Comparison of ENCODE assay signal across 12 mouse cellular contexts in genomic region chr1:137571190-137571904, GRCm38 (mm10).
DNase-seq lines count a peak whose midpoint lies in the region; ATAC-seq and TF ChIP-seq lines count a peak whose summit lies in the region.
"Had no signal": no experiment of that assay in that cellular context is flagged by ENCODE, and none has a peak within 500 bp of the region (broad histone marks: within the 10 kb centered on the region; RNA-seq: fewer than 3 reads in every experiment).

No protein-coding gene starts in this region.

- H3K9ac ChIP-seq in heart, adult 2 months (ENCODE audit: low read depth, low read length), result no peak overlapping the region
- H3K9ac ChIP-seq in heart, embryonic 11.5 days (ENCODE audit: low read depth, low read length), result no peak overlapping the region
- no peak overlapping the region for H3K9ac ChIP-seq in intestine, embryonic 16.5 days (ENCODE audit: low read depth, low read length)
- H3K9ac ChIP-seq: neural tube, embryonic 12.5 days; stomach, embryonic 15.5 days had no signal

- no peaks in the 10 kb centered on the region; the same call in 1 of the 2 replicates for H3K36me3 ChIP-seq in heart, adult 2 months (ENCODE audit: control insufficient read depth, insufficient read depth, low read length)
- no peaks in the 10 kb centered on the region for H3K36me3 ChIP-seq in heart, embryonic 11.5 days (ENCODE audit: control insufficient read depth, insufficient read depth, low read length)
- H3K36me3 ChIP-seq in intestine, embryonic 16.5 days (ENCODE audit: control insufficient read depth, insufficient read depth, low read length), result no peaks in the 10 kb centered on the region
- H3K36me3 ChIP-seq: G1E; midbrain, embryonic 10.5 days; neural tube, embryonic 12.5 days; stomach, embryonic 15.5 days had no signal

- no peak for TF ChIP-seq CTCF in heart, adult 2 months (IDR thresholded peaks at IDR 0.05)

- WGBS in heart, adult 2 months, result 55% methylated on average over 4 of the region's 4 CpGs
- WGBS in heart, embryonic 11.5 days (ENCODE audit: insufficient replicate concordance), result 64% methylated on average over 4 of the region's 4 CpGs
- 69% methylated on average over 4 of the region's 4 CpGs for WGBS in intestine, embryonic 16.5 days

- TF ChIP-seq POLR2A in heart, adult 2 months (IDR thresholded peaks at IDR 0.05; ENCODE audit: insufficient read depth, low read depth, low read length), result no peak

- no peak overlapping the region for H3K27ac ChIP-seq in heart, adult 2 months
- H3K27ac ChIP-seq in heart, embryonic 11.5 days (ENCODE audit: low read depth, low read length), result no peak overlapping the region
- H3K27ac ChIP-seq in intestine, embryonic 16.5 days (ENCODE audit: low read length), result no peak overlapping the region
- H3K27ac ChIP-seq: midbrain, embryonic 10.5 days; neural tube, embryonic 12.5 days; stomach, embryonic 15.5 days had no signal

- no peaks in the 10 kb centered on the region for H3K27me3 ChIP-seq in heart, adult 2 months (ENCODE audit: control insufficient read depth, insufficient read depth, low read length)
- H3K27me3 ChIP-seq in heart, embryonic 11.5 days (ENCODE audit: control insufficient read depth, insufficient read depth, low read length), result no peaks in the 10 kb centered on the region
- no peaks in the 10 kb centered on the region for H3K27me3 ChIP-seq in intestine, embryonic 16.5 days (replicated peaks; ENCODE audit: control insufficient read depth, insufficient read depth, low read length)
- H3K27me3 ChIP-seq: neural tube, embryonic 12.5 days; stomach, embryonic 15.5 days had no signal

- no peak overlapping the region for H3K4me3 ChIP-seq in heart, adult 2 months
- H3K4me3 ChIP-seq in heart, embryonic 11.5 days (ENCODE audit: low read depth, low read length), result no peak overlapping the region
- H3K4me3 ChIP-seq in intestine, embryonic 16.5 days (ENCODE audit: low read length), result no peak overlapping the region
- H3K4me3 ChIP-seq: midbrain, embryonic 10.5 days; neural tube, embryonic 12.5 days; stomach, embryonic 15.5 days had no signal

- intact Hi-C loops in heart, adult 2 months (cut with DNase I), result no loop called here

- no peak overlapping the region for H3K4me2 ChIP-seq in heart, embryonic 11.5 days
- no peak overlapping the region for H3K4me2 ChIP-seq in intestine, embryonic 16.5 days (ENCODE audit: low read depth, low read length)
- H3K4me2 ChIP-seq: neural tube, embryonic 12.5 days; stomach, embryonic 15.5 days had no signal

- 0 out of 2 replicates have a peak, but pooled peaks have one; percentile 21 for TF ChIP-seq EP300 in heart, adult 2 months (IDR thresholded peaks at IDR 0.05; ENCODE audit: insufficient read depth, low read depth, low read length)

- no peaks in the 10 kb centered on the region for H3K9me3 ChIP-seq in heart, embryonic 11.5 days (replicated peaks; ENCODE audit: control insufficient read depth, low read length)
- no peaks in the 10 kb centered on the region for H3K9me3 ChIP-seq in intestine, embryonic 16.5 days (ENCODE audit: control insufficient read depth, low read length)
- H3K9me3 ChIP-seq: midbrain, embryonic 10.5 days; neural tube, embryonic 12.5 days; stomach, embryonic 15.5 days had no signal

- H3K4me1 ChIP-seq in heart, adult 2 months (ENCODE audit: control insufficient read depth, insufficient read depth, low read length), result no peaks in the 10 kb centered on the region
- H3K4me1 ChIP-seq in heart, embryonic 11.5 days (ENCODE audit: control insufficient read depth, insufficient read depth, low read length), result no peaks in the 10 kb centered on the region
- H3K4me1 ChIP-seq in intestine, embryonic 16.5 days (ENCODE audit: control insufficient read depth, insufficient read depth, low read length), result no peaks in the 10 kb centered on the region
- H3K4me1 ChIP-seq: midbrain, embryonic 10.5 days; neural tube, embryonic 12.5 days; stomach, embryonic 15.5 days had no signal

- no peaks in the 10 kb centered on the region for H3K79me2 ChIP-seq in heart, adult 2 months (replicated peaks; ENCODE audit: control insufficient read depth, insufficient read depth, low read length)

- ATAC-seq in heart, embryonic 11.5 days (replicated peaks; ENCODE audit: insufficient number of reproducible peaks, low FRiP score, low TSS enrichment), result no peak
- ATAC-seq in intestine, embryonic 16.5 days, result no peak
- ATAC-seq: inflammation-experienced regulatory T-cells, adult 6 months had no signal

- DNase-seq in heart, adult 2 months, result peak; percentile 26 to 59
- DNase-seq in 3T3-L1 (ENCODE audit: low read depth, low spot score) (peak; percentile 48), adipocyte (ENCODE audit: low spot score) (peak; percentile 10)
- DNase-seq in lung, postnatal 14 days, result peak; percentile 8
- DNase-seq in ovary, adult 18-20 months (ENCODE audit: low spot score), result no peak
